ENCODE assay signal across 8 mouse cellular contexts in genomic region chr3:45378145-45378544, GRCm38 (mm10). TPM values are rescaled to one million over a fixed set of nuclear protein-coding genes. Genes with fewer than 3 reads are reported as not detected.
A peak's percentile ranks its signal among the peaks of the same experiment; 100 is the strongest.
DNase-seq lines count a peak whose midpoint lies in the region; ATAC-seq and TF ChIP-seq lines count a peak whose summit lies in the region.

Gene Pcdh10, plus strand, starts transcription at chr3:45378398.

- under 1% methylated on average over 26 of the region's 26 CpGs for WGBS in hindbrain, embryonic 11.5 days
- WGBS in lung, adult 2 months = under 1% methylated on average over 26 of the region's 26 CpGs

- no peaks in the 10 kb centered on the region for H3K36me3 ChIP-seq in hindbrain, embryonic 11.5 days (ENCODE audit: control insufficient read depth, insufficient read depth, low read length)

- peak within 1 kb of the TSS; percentile 61 for H3K4me3 ChIP-seq in hindbrain, embryonic 11.5 days (ENCODE audit: low read depth, low read length)
- H3K4me3 ChIP-seq in lung, adult 2 months (replicated peaks; ENCODE audit: extremely low read depth, low read depth, low read length) = peak within 1 kb of the TSS; percentile 41

- DNase-seq in WW6 (ENCODE audit: low read depth, low spot score) = peak; percentile 83
- DNase-seq in cerebellum, postnatal 10 days = peak; percentile 99 to 100
- peak; percentile 98 to 99 for DNase-seq in frontal cortex, postnatal 14 days (ENCODE audit: low spot score in 2 of 2)
- peak; percentile 96 for DNase-seq in hindbrain, embryonic 11.5 days (ENCODE audit: low spot score)
- DNase-seq in layer of hippocampus, adult 9-10 months (ENCODE audit: low spot score) = peak; percentile 96
- DNase-seq in lung, adult 2 months = peak; percentile 83
- DNase-seq in ovary, postnatal 10 days (ENCODE audit: low spot score) = peak; percentile 92
- DNase-seq in yolk sac, embryonic 10.5 days (ENCODE audit: low spot score) = peak; percentile 85

- H3K4me2 ChIP-seq in hindbrain, embryonic 11.5 days (replicated peaks; ENCODE audit: low read depth, low read length) = peak within 1 kb of the TSS; percentile 96

- TF ChIP-seq CTCF in lung, adult 2 months (IDR thresholded peaks at IDR 0.05; ENCODE audit: insufficient read depth, low read length) = no peak

- peak within 1 kb of the TSS; percentile 55; the same call in 1 of the 2 replicates for H3K27ac ChIP-seq in hindbrain, embryonic 11.5 days (ENCODE audit: low read depth, low read length)

- peak; percentile 84 for ATAC-seq in hindbrain, embryonic 11.5 days (ENCODE audit: low FRiP score)

- H3K27me3 ChIP-seq in hindbrain, embryonic 11.5 days (ENCODE audit: control insufficient read depth, insufficient read depth, low read length) = peaks cover 18% of the 10 kb centered on the region

- H3K4me1 ChIP-seq in hindbrain, embryonic 11.5 days (replicated peaks; ENCODE audit: control insufficient read depth, insufficient read depth, low read length) = peaks cover 4% of the 10 kb centered on the region; the same call in 1 of the 2 replicates
- peaks cover 8% of the 10 kb centered on the region for H3K4me1 ChIP-seq in lung, adult 2 months (ENCODE audit: control insufficient read depth, insufficient read depth, low read length)

- peak within 1 kb of the TSS; percentile 70 for H3K9ac ChIP-seq in hindbrain, embryonic 11.5 days (ENCODE audit: low read depth, low read length)

- H3K9me3 ChIP-seq in hindbrain, embryonic 11.5 days (ENCODE audit: control insufficient read depth, low read length) = no peaks in the 10 kb centered on the region

- no peak for TF ChIP-seq POLR2A in lung, adult 2 months (IDR thresholded peaks at IDR 0.05; ENCODE audit: borderline replicate concordance, extremely low read depth, low read depth, low read length)

RNA-seq across cellular contexts. Expression of gene Pcdh10, which starts in this region (rescaled TPM):
- polyA plus RNA-seq in hindbrain, embryonic 11.5 days (2014; fragmentation: Nextera tagmentation; extraction: Ambion mirVana) = 4.5 and 4.6 TPM in 2 replicates
- 0.11 and 0.14 TPM in 2 replicates for polyA plus RNA-seq in lung, adult 2 months (2012; rRNA removed)

Comparison
In these comparisons a context has a peak if more than half of its experiments do, and no peak if none do; other contexts are left out.
1. Peak in every context shown above with its lines: DNase-seq, ATAC-seq, H3K4me3 ChIP-seq and H3K27ac ChIP-seq.
2. Peak in DNase-seq and H3K4me3 ChIP-seq in lung, adult 2 months; RNA of the gene not detected or under 1 TPM.